ENCODE assay signal across 7 mouse cellular contexts in genomic region chr7:131409988-131410385, GRCm38 (mm10). TPM values are rescaled to one million over a fixed set of nuclear protein-coding genes. Genes with fewer than 3 reads are reported as not detected.
DNase-seq lines count a peak whose midpoint lies in the region; ATAC-seq and TF ChIP-seq lines count a peak whose summit lies in the region.

No protein-coding gene starts in this region.

- TF ChIP-seq EP300 in lung, postnatal 0 days (IDR thresholded peaks at IDR 0.05), result no peak

- no peaks in the 10 kb centered on the region for H3K9me3 ChIP-seq in lung, postnatal 0 days (ENCODE audit: low read length)
- no peaks in the 10 kb centered on the region for H3K9me3 ChIP-seq in embryonic facial prominence, embryonic 11.5 days (replicated peaks; ENCODE audit: control insufficient read depth, low read length)
- no peaks in the 10 kb centered on the region for H3K9me3 ChIP-seq in hindbrain, embryonic 14.5 days (ENCODE audit: control insufficient read depth, low read length)

- no peak for DNase-seq in lung, postnatal 0 days (ENCODE audit: low spot score)
- DNase-seq in lung, postnatal 10 days, result no peak
- DNase-seq in embryonic facial prominence, embryonic 11.5 days (ENCODE audit: low spot score), result peak; percentile 3
- DNase-seq in hindbrain, embryonic 14.5 days (ENCODE audit: low spot score), result no peak
- peak; percentile 30 for DNase-seq in mesoderm, embryonic 11.5 days (ENCODE audit: low read depth, low spot score)
- no peak for DNase-seq in adrenal gland, postnatal 10 days
- DNase-seq in cerebellum, postnatal 14 days, result no peak

- H3K4me3 ChIP-seq in lung, postnatal 0 days (ENCODE audit: low read depth, low read length), result peak overlapping the region; percentile 93
- peak overlapping the region; percentile 88 for H3K4me3 ChIP-seq in embryonic facial prominence, embryonic 11.5 days (ENCODE audit: low read depth, low read length)
- H3K4me3 ChIP-seq in hindbrain, embryonic 14.5 days (replicated peaks; ENCODE audit: low read length), result peak overlapping the region; percentile 90

- peak overlapping the region; percentile 75 for H3K4me2 ChIP-seq in lung, postnatal 0 days (replicated peaks; ENCODE audit: low read depth, low read length)
- peak overlapping the region; percentile 63 for H3K4me2 ChIP-seq in embryonic facial prominence, embryonic 11.5 days (ENCODE audit: low read depth, low read length)
- peak overlapping the region; percentile 61 for H3K4me2 ChIP-seq in hindbrain, embryonic 14.5 days (replicated peaks)

- TF ChIP-seq CTCF in lung, postnatal 0 days (IDR thresholded peaks at IDR 0.05), result no peak

- H3K27me3 ChIP-seq in lung, postnatal 0 days (replicated peaks; ENCODE audit: insufficient read depth, low read length), result no peaks in the 10 kb centered on the region
- H3K27me3 ChIP-seq in embryonic facial prominence, embryonic 11.5 days (ENCODE audit: control insufficient read depth, insufficient read depth, low read length), result no peaks in the 10 kb centered on the region
- no peaks in the 10 kb centered on the region for H3K27me3 ChIP-seq in hindbrain, embryonic 14.5 days (ENCODE audit: control insufficient read depth, insufficient read depth, low read length)

- 1% methylated on average over 38 of the region's 38 CpGs for WGBS in lung, postnatal 0 days
- WGBS in embryonic facial prominence, embryonic 11.5 days, result 0% methylated on average over 38 of the region's 38 CpGs
- WGBS in hindbrain, embryonic 14.5 days, result 0% methylated on average over 37 of the region's 38 CpGs

- H3K36me3 ChIP-seq in lung, postnatal 0 days (ENCODE audit: insufficient read depth, low read length), result no peaks in the 10 kb centered on the region
- no peaks in the 10 kb centered on the region for H3K36me3 ChIP-seq in embryonic facial prominence, embryonic 11.5 days (replicated peaks; ENCODE audit: control insufficient read depth, insufficient read depth, low read depth, low read length)
- no peaks in the 10 kb centered on the region; the same call in 1 of the 2 replicates for H3K36me3 ChIP-seq in hindbrain, embryonic 14.5 days (replicated peaks; ENCODE audit: control insufficient read depth, insufficient read depth)

- peaks cover 14% of the 10 kb centered on the region; the same call in 1 of the 2 replicates for H3K4me1 ChIP-seq in lung, postnatal 0 days (ENCODE audit: insufficient read depth, low read depth, low read length)
- no peaks in the 10 kb centered on the region for H3K4me1 ChIP-seq in embryonic facial prominence, embryonic 11.5 days (ENCODE audit: control insufficient read depth, insufficient read depth, low read length)
- H3K4me1 ChIP-seq in hindbrain, embryonic 14.5 days (replicated peaks; ENCODE audit: control insufficient read depth, insufficient read depth, low read length), result peaks cover 28% of the 10 kb centered on the region

- H3K9ac ChIP-seq in lung, postnatal 0 days (replicated peaks; ENCODE audit: low read depth), result peak overlapping the region; percentile 97
- H3K9ac ChIP-seq in embryonic facial prominence, embryonic 11.5 days (replicated peaks; ENCODE audit: low read length), result peak overlapping the region; percentile 92
- peak overlapping the region; percentile 90 for H3K9ac ChIP-seq in hindbrain, embryonic 14.5 days

- H3K27ac ChIP-seq in lung, postnatal 0 days (ENCODE audit: low read length), result peak overlapping the region; percentile 87
- H3K27ac ChIP-seq in embryonic facial prominence, embryonic 11.5 days (replicated peaks; ENCODE audit: low read depth, low read length), result peak overlapping the region; percentile 52; the same call in 1 of the 2 replicates
- peak overlapping the region; percentile 79 for H3K27ac ChIP-seq in hindbrain, embryonic 14.5 days

- ATAC-seq in lung, postnatal 0 days, result peak; percentile 46
- ATAC-seq in embryonic facial prominence, embryonic 11.5 days (replicated peaks; ENCODE audit: insufficient number of reproducible peaks, low FRiP score, low TSS enrichment, low read depth), result peak; percentile 56
- peak; percentile 78 for ATAC-seq in hindbrain, embryonic 14.5 days (ENCODE audit: low FRiP score)

RNA-seq across cellular contexts. Expression of gene Ikzf5, which starts 0.3 kb away (rescaled TPM):
- polyA plus RNA-seq in lung, postnatal 0 days (2015; fragmentation: Nextera tagmentation; extraction: Ambion mirVana), result 9.0 and 10.3 TPM in 2 replicates
- polyA plus RNA-seq in embryonic facial prominence, embryonic 11.5 days (2014; fragmentation: Nextera tagmentation; extraction: Ambion mirVana), result 25.2 and 32.2 TPM in 2 replicates
- 15.7 and 18.0 TPM in 2 replicates for polyA plus RNA-seq in hindbrain, embryonic 14.5 days (2014; fragmentation: Nextera tagmentation; extraction: Ambion mirVana)
- total RNA-seq in adrenal gland, postnatal 10 days (2021), result 10 to 100 TPM; 31.0 to 32.0 TPM

RNA-seq across cellular contexts. Expression of gene Acadsb, which starts 0.4 kb away (rescaled TPM):
- 99.4 and 129 TPM in 2 replicates for polyA plus RNA-seq in lung, postnatal 0 days (2015; fragmentation: Nextera tagmentation; extraction: Ambion mirVana)
- 104 and 113 TPM in 2 replicates for polyA plus RNA-seq in embryonic facial prominence, embryonic 11.5 days (2014; fragmentation: Nextera tagmentation; extraction: Ambion mirVana)
- polyA plus RNA-seq in hindbrain, embryonic 14.5 days (2014; fragmentation: Nextera tagmentation; extraction: Ambion mirVana), result 91.3 and 101 TPM in 2 replicates
- 100 to 1,000 TPM; 190 to 214 TPM for total RNA-seq in adrenal gland, postnatal 10 days (2021)

RNA-seq across cellular contexts. Expression of gene Pstk, which starts 39.0 kb away (rescaled TPM):
- polyA plus RNA-seq in lung, postnatal 0 days (2015; fragmentation: Nextera tagmentation; extraction: Ambion mirVana), result 30.5 and 32.7 TPM in 2 replicates
- 66.6 and 70.0 TPM in 2 replicates for polyA plus RNA-seq in embryonic facial prominence, embryonic 11.5 days (2014; fragmentation: Nextera tagmentation; extraction: Ambion mirVana)
- polyA plus RNA-seq in hindbrain, embryonic 14.5 days (2014; fragmentation: Nextera tagmentation; extraction: Ambion mirVana), result 42.5 and 50.1 TPM in 2 replicates
- total RNA-seq in adrenal gland, postnatal 10 days (2021), result 10 to 100 TPM; 30.7 to 47.4 TPM

RNA-seq across cellular contexts. Expression of gene 2310057M21Rik, which starts 47.4 kb away (rescaled TPM):
- 10.7 and 12.5 TPM in 2 replicates for polyA plus RNA-seq in lung, postnatal 0 days (2015; fragmentation: Nextera tagmentation; extraction: Ambion mirVana)
- polyA plus RNA-seq in embryonic facial prominence, embryonic 11.5 days (2014; fragmentation: Nextera tagmentation; extraction: Ambion mirVana), result 23.9 and 24.2 TPM in 2 replicates
- polyA plus RNA-seq in hindbrain, embryonic 14.5 days (2014; fragmentation: Nextera tagmentation; extraction: Ambion mirVana), result 30.0 and 30.6 TPM in 2 replicates
- total RNA-seq in adrenal gland, postnatal 10 days (2021), result 10 to 100 TPM; 15.0 to 15.8 TPM

Comparison
In these comparisons a context has a peak if more than half of its experiments do, and no peak if none do; other contexts are left out.
1. DNase-seq: peak in embryonic facial prominence, embryonic 11.5 days (single experiment) and mesoderm, embryonic 11.5 days (single experiment); none in lung, postnatal 0 days (single experiment), lung, postnatal 10 days (single experiment), hindbrain, embryonic 14.5 days (single experiment), adrenal gland, postnatal 10 days (single experiment) and cerebellum, postnatal 14 days (0 of 2).
2. Peak in every context shown above with its lines, with median percentiles within 50 percentile points of each other: ATAC-seq, H3K27ac ChIP-seq, H3K4me2 ChIP-seq, H3K4me3 ChIP-seq and H3K9ac ChIP-seq.